Mouse (Mus musculus): Measurements from ENCODE around the gene Dip2c.

DNA sequence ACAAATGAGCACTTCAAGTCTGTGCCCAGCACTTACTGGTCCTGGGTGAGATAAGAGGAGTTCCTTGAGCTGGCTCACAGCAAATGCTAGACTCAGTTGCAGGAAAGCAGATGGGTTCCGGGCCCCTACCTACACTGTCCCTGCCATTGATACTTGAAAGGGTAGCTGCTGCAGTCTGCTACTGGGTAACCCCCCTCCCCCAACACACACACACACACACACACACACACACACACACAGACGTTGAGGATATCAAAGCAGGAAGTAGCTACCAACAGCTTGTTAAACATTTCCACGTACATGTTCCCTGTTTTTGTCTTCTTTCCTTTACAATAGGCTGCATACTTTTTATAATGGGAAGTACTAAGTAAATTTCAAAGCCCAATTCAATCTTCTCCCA, 361.6 kb downstream of the Dip2c start:
- TF ChIP-seq GATA1 (IDR thresholded peaks at IDR 0.05; ENCODE audit: borderline replicate concordance, low read length): no peak
- TF ChIP-seq FLI1 (IDR thresholded peaks at IDR 0.05; ENCODE audit: low read length): no peak

Measured in megakaryocyte, embryonic 14.5 days (primary cell).